Mouse (Mus musculus): ENCODE results near the gene Rreb1. TPM values are rescaled to one million over a fixed set of nuclear protein-coding genes. Genes with fewer than 3 reads are reported as not detected.

The Rreb1 gene
- polyA plus RNA-seq, 1 experiment from 2014 or later: 9.0 TPM

DNA sequence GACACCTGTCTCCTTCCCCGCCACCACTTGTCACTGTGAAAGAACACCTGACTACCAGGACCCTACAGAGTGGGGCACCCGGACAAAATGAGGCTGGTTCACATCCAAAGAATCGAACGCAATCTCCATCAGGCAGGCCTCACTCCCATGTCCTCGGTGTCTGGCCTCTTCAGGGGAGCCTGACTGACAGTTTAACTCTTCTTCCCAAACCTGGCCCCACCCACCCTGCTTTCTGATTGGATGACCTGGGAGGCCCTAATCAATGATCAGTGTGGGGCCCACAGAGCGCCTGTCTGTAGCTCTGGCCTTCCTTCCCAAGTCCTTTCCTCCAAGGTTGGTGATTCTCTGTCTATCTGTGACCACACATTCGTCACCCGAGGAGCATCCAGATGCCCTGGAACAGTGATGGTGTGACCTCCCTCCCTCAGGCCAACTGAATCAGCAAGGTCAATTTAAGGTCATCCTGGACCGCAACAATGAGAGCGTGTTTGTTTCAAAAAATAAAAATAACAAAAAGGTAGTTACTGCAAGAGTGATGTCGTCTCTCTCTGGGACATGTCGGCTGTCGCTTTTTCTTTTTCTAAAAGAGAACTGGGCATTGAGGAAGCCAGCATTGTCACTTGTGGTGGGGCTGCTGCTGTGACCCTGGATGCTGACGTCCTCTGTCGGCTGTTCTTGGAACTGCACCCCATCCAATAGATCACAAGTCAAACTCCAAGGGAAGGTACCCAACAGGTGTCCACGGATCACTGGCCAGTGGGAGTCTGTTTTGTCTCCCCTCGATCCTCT is 187.1 kb downstream of the Rreb1 start:
- H3K4me1 ChIP-seq (replicated peaks; ENCODE audit: insufficient read depth, low read length): peaks cover 39% of the 10 kb centered on the region
- no peak overlapping the region for H3K4me2 ChIP-seq (ENCODE audit: low read length)
- ATAC-seq (replicated peaks; ENCODE audit: low FRiP score, low read depth): no peak
- DNase-seq (ENCODE audit: low spot score): no peak
- peak; percentile 42; the same call in 1 of the 2 replicates for TF ChIP-seq CTCF (IDR thresholded peaks at IDR 0.05; ENCODE audit: low read depth)
- 43% methylated on average over 17 of the region's 17 CpGs for WGBS
- no peaks in the 10 kb centered on the region for H3K9me3 ChIP-seq (replicated peaks; ENCODE audit: low read length)
- H3K9ac ChIP-seq (ENCODE audit: low read depth, low read length): no peak overlapping the region
- no peak overlapping the region for H3K4me3 ChIP-seq (replicated peaks; ENCODE audit: low read depth, low read length)
- no peaks in the 10 kb centered on the region for H3K27me3 ChIP-seq (ENCODE audit: insufficient read depth, low read length)
- H3K27ac ChIP-seq: peak overlapping the region; percentile 67; the same call in 1 of the 2 replicates
- H3K36me3 ChIP-seq (ENCODE audit: insufficient read depth, low read length): no peaks in the 10 kb centered on the region

DNA sequence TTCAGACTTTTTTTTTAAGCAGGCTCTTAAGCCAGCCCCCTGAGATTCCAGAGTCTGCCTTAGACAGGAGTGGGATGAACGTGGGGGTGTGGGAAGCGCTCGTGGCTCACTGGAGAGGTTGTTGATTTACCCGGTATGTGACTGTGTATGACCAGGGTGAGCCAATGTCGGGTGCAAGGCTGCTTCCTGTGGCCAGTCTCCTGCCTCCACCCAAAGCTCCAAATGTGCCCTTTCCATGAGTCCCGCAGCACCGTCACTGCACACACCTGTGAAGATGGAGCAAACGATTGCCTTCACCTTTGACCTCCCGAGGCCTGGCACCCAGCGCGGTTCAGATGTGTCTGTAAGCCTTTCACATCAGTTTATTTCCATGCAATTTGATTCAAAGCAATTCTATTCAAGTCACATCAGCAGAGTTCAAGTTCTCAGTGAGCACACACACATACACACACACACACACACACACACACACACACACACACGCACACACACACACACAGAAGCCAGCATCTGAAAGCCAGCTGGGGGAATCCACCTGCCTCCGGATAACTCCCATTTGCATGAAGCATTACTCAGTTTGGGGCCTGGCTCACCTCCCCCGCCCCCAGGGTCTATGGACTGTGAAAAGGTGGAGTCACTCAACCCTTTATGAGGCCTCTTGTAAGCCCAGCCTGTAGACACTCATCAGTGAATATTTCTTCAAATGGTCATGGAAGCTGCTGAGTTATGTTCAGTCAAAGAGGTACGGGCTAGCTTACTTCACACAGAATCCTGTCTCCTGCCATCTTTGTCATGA is 188.3 kb downstream of the Rreb1 start:
- DNase-seq (ENCODE audit: low spot score): peak; percentile 85
- no peaks in the 10 kb centered on the region for H3K9me3 ChIP-seq (replicated peaks; ENCODE audit: low read length)
- peak; percentile 84 for ATAC-seq (replicated peaks; ENCODE audit: low FRiP score, low read depth)
- no peak overlapping the region for H3K4me3 ChIP-seq (replicated peaks; ENCODE audit: low read depth, low read length)
- TF ChIP-seq CTCF (IDR thresholded peaks at IDR 0.05; ENCODE audit: low read depth): no peak
- H3K9ac ChIP-seq (ENCODE audit: low read depth, low read length): no peak overlapping the region
- H3K27me3 ChIP-seq (ENCODE audit: insufficient read depth, low read length): no peaks in the 10 kb centered on the region
- H3K4me1 ChIP-seq (replicated peaks; ENCODE audit: insufficient read depth, low read length): peaks cover 39% of the 10 kb centered on the region
- H3K27ac ChIP-seq: peak overlapping the region; percentile 67
- 0 out of 2 replicates have a peak overlapping the region, but pooled peaks have one; percentile 2 for H3K4me2 ChIP-seq (ENCODE audit: low read length)
- 38% methylated on average over 15 of the region's 15 CpGs for WGBS
- H3K36me3 ChIP-seq (ENCODE audit: insufficient read depth, low read length): no peaks in the 10 kb centered on the region

DNA sequence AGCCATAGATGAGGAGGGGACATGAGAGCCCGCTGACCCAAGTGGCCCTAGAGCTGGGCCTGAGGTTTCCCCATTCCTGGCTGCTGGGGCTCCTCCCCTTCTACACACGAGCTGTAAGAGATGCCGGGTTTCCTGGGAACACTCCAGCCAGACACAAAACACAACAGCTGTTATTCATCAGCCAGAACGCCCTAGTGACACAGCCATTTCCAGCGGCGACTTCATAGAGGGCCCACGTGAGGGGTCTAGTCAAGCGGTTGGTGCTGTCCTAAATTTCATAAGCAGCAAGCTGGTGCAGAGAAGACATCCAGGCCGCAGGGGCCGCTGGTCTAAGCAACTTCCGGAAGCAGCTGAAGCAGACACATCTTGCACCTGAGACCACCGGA is 188.8 kb downstream of the Rreb1 start:
- no peak overlapping the region for H3K4me3 ChIP-seq (replicated peaks; ENCODE audit: low read depth, low read length)
- H3K27me3 ChIP-seq (ENCODE audit: insufficient read depth, low read length): no peaks in the 10 kb centered on the region
- no peaks in the 10 kb centered on the region for H3K9me3 ChIP-seq (replicated peaks; ENCODE audit: low read length)
- peak; percentile 73 for ATAC-seq (replicated peaks; ENCODE audit: low FRiP score, low read depth)
- WGBS: 13% methylated on average over 12 of the region's 12 CpGs
- peak; percentile 93 for DNase-seq (ENCODE audit: low spot score)
- 0 out of 2 replicates have a peak overlapping the region, but pooled peaks have one; percentile 2 for H3K4me2 ChIP-seq (ENCODE audit: low read length)
- H3K9ac ChIP-seq (ENCODE audit: low read depth, low read length): no peak overlapping the region
- peaks cover 39% of the 10 kb centered on the region for H3K4me1 ChIP-seq (replicated peaks; ENCODE audit: insufficient read depth, low read length)
- H3K36me3 ChIP-seq (ENCODE audit: insufficient read depth, low read length): no peaks in the 10 kb centered on the region
- no peak for TF ChIP-seq CTCF (IDR thresholded peaks at IDR 0.05; ENCODE audit: low read depth)
- H3K27ac ChIP-seq: peak overlapping the region; percentile 65

DNA sequence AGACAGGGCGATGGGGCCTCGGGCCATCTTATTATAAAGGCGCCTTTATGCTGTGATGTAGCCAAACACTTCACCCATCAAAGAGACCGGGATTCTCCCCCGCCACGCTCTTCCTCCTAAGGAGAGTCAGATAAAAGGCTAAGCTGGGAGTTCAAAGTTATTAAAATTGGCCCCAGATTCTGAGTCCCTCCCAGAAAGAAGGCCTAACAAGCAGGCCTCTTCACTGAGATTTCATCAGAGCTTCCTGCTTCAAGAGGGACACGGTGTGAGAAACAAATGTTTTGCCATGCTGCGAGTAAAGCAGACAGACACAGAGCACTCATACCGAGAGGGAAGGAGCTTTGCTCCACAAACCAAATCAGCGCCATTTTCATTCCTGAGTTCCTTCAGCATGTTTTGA is 189.4 kb downstream of the Rreb1 start:
- Histone ChIP-seq H3K27me3 (ENCODE audit: insufficient read depth, low read length) (no peaks in the 10 kb centered on the region), H3K9ac (ENCODE audit: low read depth, low read length) (no peak overlapping the region), H3K4me1 (replicated peaks; ENCODE audit: insufficient read depth, low read length) (peaks cover 39% of the 10 kb centered on the region), H3K4me3 (replicated peaks; ENCODE audit: low read depth, low read length) (no peak overlapping the region), H3K36me3 (ENCODE audit: insufficient read depth, low read length) (no peaks in the 10 kb centered on the region), H3K27ac (peak overlapping the region; percentile 65), H3K9me3 (replicated peaks; ENCODE audit: low read length) (no peaks in the 10 kb centered on the region), H3K4me2 (ENCODE audit: low read length) (no peak overlapping the region)
- no peak for TF ChIP-seq CTCF (IDR thresholded peaks at IDR 0.05; ENCODE audit: low read depth)
- no peak for ATAC-seq (replicated peaks; ENCODE audit: low FRiP score, low read depth)
- WGBS: 48% methylated on average over 10 of the region's 10 CpGs
- DNase-seq (ENCODE audit: low spot score): no peak

DNA sequence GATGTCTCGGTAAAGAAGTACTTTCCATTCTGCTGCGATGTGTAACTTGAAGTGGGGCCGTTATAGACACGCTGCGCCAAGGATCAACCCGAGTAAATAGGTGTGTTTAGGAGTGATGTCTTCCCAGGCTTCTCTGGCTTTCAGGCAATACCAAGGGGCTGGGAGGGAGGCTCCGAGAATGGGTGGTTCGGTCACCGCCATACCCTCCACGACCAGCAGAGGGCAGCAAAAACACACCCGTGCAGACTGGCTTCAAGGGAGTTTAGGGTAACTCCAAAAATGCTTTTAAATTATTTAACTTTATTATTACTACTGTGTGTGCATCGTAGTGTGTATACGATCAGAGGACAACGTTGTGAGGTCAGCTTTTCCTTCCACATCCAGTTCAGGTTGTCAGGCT is 191.1 kb downstream of the Rreb1 start:
- Histone ChIP-seq H3K4me2 (ENCODE audit: low read length) (peak overlapping the region; percentile 37), H3K9me3 (replicated peaks; ENCODE audit: low read length) (no peaks in the 10 kb centered on the region), H3K36me3 (ENCODE audit: insufficient read depth, low read length) (no peaks in the 10 kb centered on the region), H3K27ac (no peak overlapping the region), H3K9ac (ENCODE audit: low read depth, low read length) (no peak overlapping the region), H3K27me3 (ENCODE audit: insufficient read depth, low read length) (no peaks in the 10 kb centered on the region), H3K4me3 (replicated peaks; ENCODE audit: low read depth, low read length) (no peak overlapping the region), H3K4me1 (replicated peaks; ENCODE audit: insufficient read depth, low read length) (peaks cover 33% of the 10 kb centered on the region)
- TF ChIP-seq CTCF (IDR thresholded peaks at IDR 0.05; ENCODE audit: low read depth): peak; percentile 96
- ATAC-seq (replicated peaks; ENCODE audit: low FRiP score, low read depth): no peak; the same call in 1 of the 2 replicates
- DNase-seq (ENCODE audit: low spot score): peak; percentile 84
- 2% methylated on average over 14 of the region's 14 CpGs for WGBS

DNA sequence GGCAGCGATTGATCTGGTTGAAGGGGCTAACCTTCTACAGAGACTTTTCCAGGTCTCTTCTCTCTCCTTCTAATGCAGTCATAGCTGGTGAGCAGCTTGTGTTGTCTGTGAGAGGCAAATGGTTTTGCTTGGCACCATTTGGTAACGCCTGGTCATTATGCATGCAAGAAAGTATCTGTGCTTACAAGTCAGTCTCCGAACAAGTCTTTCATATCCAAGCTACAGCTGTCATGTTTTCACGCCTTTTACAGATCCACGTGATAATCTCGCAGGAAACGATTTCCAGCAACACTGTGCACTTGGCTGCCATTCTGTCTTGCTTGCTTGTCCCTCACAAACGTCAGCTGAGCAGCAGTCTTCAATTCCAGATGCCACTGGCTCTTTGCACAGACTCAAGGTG is 191.8 kb downstream of the Rreb1 start:
- Histone ChIP-seq H3K36me3 (ENCODE audit: insufficient read depth, low read length) (no peaks in the 10 kb centered on the region), H3K27ac (no peak overlapping the region), H3K4me2 (ENCODE audit: low read length) (no peak overlapping the region), H3K27me3 (ENCODE audit: insufficient read depth, low read length) (no peaks in the 10 kb centered on the region), H3K9ac (ENCODE audit: low read depth, low read length) (no peak overlapping the region), H3K9me3 (replicated peaks; ENCODE audit: low read length) (no peaks in the 10 kb centered on the region), H3K4me1 (replicated peaks; ENCODE audit: insufficient read depth, low read length) (peaks cover 29% of the 10 kb centered on the region), H3K4me3 (replicated peaks; ENCODE audit: low read depth, low read length) (no peak overlapping the region)
- TF ChIP-seq CTCF (IDR thresholded peaks at IDR 0.05; ENCODE audit: low read depth): no peak
- ATAC-seq (replicated peaks; ENCODE audit: low FRiP score, low read depth): no peak
- WGBS: 68% methylated on average over 8 of the region's 8 CpGs
- DNase-seq (ENCODE audit: low spot score): no peak
